Mouse (Mus musculus) forebrain, embryonic 12.5 days (tissue): ENCODE data around the gene Cds1. TPM values are rescaled to one million over a fixed set of nuclear protein-coding genes. Genes with fewer than 3 reads are reported as not detected.
A peak's percentile ranks its signal among the peaks of the same experiment; 100 is the strongest.

ENCODE experiments used
- ATAC-seq: fragments of 200-750 bp; cut with Nextera tagmentation; 2 replicates; pipeline ENCODE4 v1.8.0; 2017; ENCODE audit warnings: moderate TSS enrichment; ENCODE audit not compliant: low FRiP score
- H3K27ac ChIP-seq: fragments of 300-500 bp; sonication (generic); 2 replicates; pipeline ENCODE4 v1.5.1; 2016; ENCODE audit warnings: mild to moderate bottlenecking
- H3K27me3 ChIP-seq: fragments of 300-500 bp; sonication (generic); 2 replicates; pipeline ENCODE4 v1.6.1; 2016; ENCODE audit warnings: mild to moderate bottlenecking
- H3K36me3 ChIP-seq: fragments of 300-500 bp; sonication (generic); replicated peaks from 2 replicates; pipeline ENCODE4 v1.6.1; 2016; ENCODE audit warnings: mild to moderate bottlenecking
- H3K4me1 ChIP-seq: fragments of 300-500 bp; sonication (generic); 2 replicates; pipeline ENCODE4 v1.6.1; 2016
- H3K4me2 ChIP-seq: fragments of 300-500 bp; sonication (generic); 2 replicates; pipeline ENCODE4 v1.6.1; 2016; ENCODE audit warnings: mild to moderate bottlenecking, moderate library complexity
- H3K4me3 ChIP-seq: fragments of 300-500 bp; sonication (generic); replicated peaks from 2 replicates; pipeline ENCODE4 v1.5.1; 2016; ENCODE audit warnings: mild to moderate bottlenecking
- H3K9ac ChIP-seq: fragments of 300-500 bp; sonication (generic); 2 replicates; pipeline ENCODE4 v1.6.1; 2016; ENCODE audit warnings: mild to moderate bottlenecking
- H3K9me3 ChIP-seq: fragments of 300-500 bp; sonication (generic); 2 replicates; pipeline ENCODE4 v1.6.1; 2016
- WGBS: fragments of 180-500 bp; shearing (Covaris S2); methylation state at CpG from one replicate; pipeline ENCODE4 v1.1.7; 2016; 5-methylcytosine and 5-hydroxymethylcytosine counted together
- polyA plus RNA-seq: library from polyadenylated mRNA; unstranded; fragments of >200 nt; fragmentation: Nextera tagmentation; extraction: Ambion mirVana; gene quantifications from 2 replicates; pipeline ENCODE4 v1.2.1, GENCODE M21; 2016

The Cds1 gene
- polyA plus RNA-seq, 1 experiment from 2014 or later = 1.5 TPM

DNA sequence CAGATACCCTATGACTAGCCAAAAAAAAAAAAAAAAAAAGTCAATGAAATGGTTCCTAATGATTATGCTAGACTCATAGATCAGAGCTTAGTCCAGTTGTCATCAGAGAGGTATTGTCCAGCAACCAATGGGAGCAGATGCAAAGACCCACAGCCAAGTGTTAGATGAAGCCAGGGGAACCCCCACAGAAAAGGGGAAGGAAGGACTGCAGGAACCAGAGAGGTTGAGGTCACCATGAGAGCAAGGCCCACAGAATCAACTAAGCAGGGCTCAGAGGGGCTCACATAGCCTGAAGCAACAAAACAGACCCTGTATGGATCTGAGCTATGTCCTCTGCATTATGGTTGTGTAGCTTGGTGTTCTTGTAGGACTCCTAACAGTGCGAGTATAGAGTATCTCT, 11.2 kb upstream of the Cds1 start:
- Histone ChIP-seq H3K9ac (no peak overlapping the region), H3K27ac (no peak overlapping the region), H3K27me3 (peaks cover 5% of the 10 kb centered on the region; the same call in 1 of the 2 replicates), H3K4me2 (no peak overlapping the region), H3K4me3 (no peak overlapping the region), H3K9me3 (no peaks in the 10 kb centered on the region), H3K36me3 (no peaks in the 10 kb centered on the region), H3K4me1 (no peaks in the 10 kb centered on the region)
- WGBS = 86% methylated on average over 1 of the region's 1 CpGs
- no peak for ATAC-seq

GRCm38 (mm10) chr5:101757669-101758068, 7.3 kb upstream of the Cds1 start:
- ATAC-seq = no peak
- H3K9ac ChIP-seq = no peak overlapping the region
- H3K36me3 ChIP-seq = no peaks in the 10 kb centered on the region
- H3K27ac ChIP-seq = no peak overlapping the region
- peaks cover 12% of the 10 kb centered on the region for H3K27me3 ChIP-seq
- no peaks in the 10 kb centered on the region for H3K4me1 ChIP-seq
- H3K9me3 ChIP-seq = no peaks in the 10 kb centered on the region
- no peak overlapping the region for H3K4me3 ChIP-seq
- no peak overlapping the region for H3K4me2 ChIP-seq

- Histone ChIP-seq H3K27ac (no peak overlapping the region), H3K27me3 (peaks cover 52% of the 10 kb centered on the region), H3K4me1 (peaks cover 9% of the 10 kb centered on the region; the same call in 1 of the 2 replicates), H3K36me3 (no peaks in the 10 kb centered on the region), H3K9me3 (no peaks in the 10 kb centered on the region), H3K9ac (no peak overlapping the region), H3K4me2 (no peak overlapping the region), H3K4me3 (no peak overlapping the region)
- ATAC-seq = no peak
- WGBS = 77% methylated on average over 4 of the region's 4 CpGs
Observed at GRCm38 (mm10) chr5:101761685-101762084, 3.2 kb upstream of the Cds1 start.

GRCm38 (mm10) chr5:101763571-101763970, 1.4 kb upstream of the Cds1 start:
- Histone ChIP-seq H3K4me1 (peaks cover 9% of the 10 kb centered on the region; the same call in 1 of the 2 replicates), H3K9ac (no peak overlapping the region), H3K4me2 (no peak overlapping the region), H3K36me3 (no peaks in the 10 kb centered on the region), H3K27ac (no peak overlapping the region), H3K9me3 (no peaks in the 10 kb centered on the region), H3K27me3 (peaks cover 66% of the 10 kb centered on the region), H3K4me3 (no peak overlapping the region)
- 32% methylated on average over 2 of the region's 2 CpGs for WGBS
- no peak for ATAC-seq

DNA sequence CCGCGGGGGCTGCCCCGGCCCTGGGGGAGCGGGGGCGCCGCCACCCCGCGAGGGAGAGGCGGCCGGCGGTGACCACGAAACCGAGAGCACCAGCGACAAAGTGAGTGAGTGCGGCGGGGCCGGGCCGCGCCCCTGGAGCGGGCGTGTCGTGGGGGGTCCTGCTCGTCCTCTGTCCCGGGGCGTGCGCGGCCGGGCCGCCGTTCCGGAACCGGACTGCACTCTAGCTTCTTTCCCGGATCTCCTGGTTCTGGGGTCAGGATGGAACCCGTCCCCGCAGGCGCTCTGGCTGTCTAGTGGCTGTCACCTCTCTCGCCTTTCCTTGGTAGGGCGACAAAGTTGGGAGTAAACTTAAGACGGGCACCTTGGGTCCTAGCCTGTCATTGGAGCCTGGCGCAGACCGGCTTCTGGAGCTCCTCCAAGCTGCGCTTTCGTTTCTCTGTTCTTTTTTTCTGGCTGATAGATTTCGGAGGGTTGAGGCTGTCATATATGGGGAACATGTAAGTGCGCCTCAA, 516 bp downstream of the Cds1 start:
- H3K27me3 ChIP-seq = peaks cover 82% of the 10 kb centered on the region
- H3K4me3 ChIP-seq = peak overlapping the region; percentile 65
- 1% methylated on average over 44 of the region's 45 CpGs for WGBS
- no peak overlapping the region for H3K27ac ChIP-seq
- peak overlapping the region; percentile 95 for H3K4me2 ChIP-seq
- ATAC-seq = peak; percentile 71
- H3K4me1 ChIP-seq = peaks cover 9% of the 10 kb centered on the region; the same call in 1 of the 2 replicates
- H3K9me3 ChIP-seq = no peaks in the 10 kb centered on the region
- no peaks in the 10 kb centered on the region for H3K36me3 ChIP-seq
- H3K9ac ChIP-seq = peak overlapping the region; percentile 65

DNA sequence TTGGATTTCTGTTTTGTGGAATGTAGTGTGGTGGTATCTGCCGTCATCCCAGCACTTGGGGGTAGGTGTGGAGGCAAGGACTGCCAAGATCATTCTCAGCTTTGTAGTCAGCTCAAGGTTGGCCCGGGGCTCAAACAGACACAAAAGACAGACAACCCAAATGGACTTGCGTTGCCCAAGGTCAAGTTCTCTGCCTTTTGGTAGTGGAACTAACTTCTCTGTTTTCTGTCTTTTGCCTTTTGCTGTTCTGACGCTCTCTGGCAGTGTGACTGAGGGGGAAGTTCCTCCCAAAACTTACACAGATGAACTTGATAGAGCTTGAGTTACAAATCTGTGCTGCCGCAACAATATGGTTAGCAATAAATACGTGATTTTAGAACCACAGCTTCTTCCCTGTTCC, 1.3 kb downstream of the Cds1 start:
- 41% methylated on average over 6 of the region's 6 CpGs for WGBS
- Histone ChIP-seq H3K36me3 (no peaks in the 10 kb centered on the region), H3K4me1 (peaks cover 9% of the 10 kb centered on the region; the same call in 1 of the 2 replicates), H3K27ac (no peak overlapping the region), H3K9ac (no peak overlapping the region), H3K4me2 (no peak overlapping the region), H3K27me3 (peaks cover 86% of the 10 kb centered on the region), H3K9me3 (no peaks in the 10 kb centered on the region), H3K4me3 (no peak overlapping the region)
- no peak for ATAC-seq

DNA sequence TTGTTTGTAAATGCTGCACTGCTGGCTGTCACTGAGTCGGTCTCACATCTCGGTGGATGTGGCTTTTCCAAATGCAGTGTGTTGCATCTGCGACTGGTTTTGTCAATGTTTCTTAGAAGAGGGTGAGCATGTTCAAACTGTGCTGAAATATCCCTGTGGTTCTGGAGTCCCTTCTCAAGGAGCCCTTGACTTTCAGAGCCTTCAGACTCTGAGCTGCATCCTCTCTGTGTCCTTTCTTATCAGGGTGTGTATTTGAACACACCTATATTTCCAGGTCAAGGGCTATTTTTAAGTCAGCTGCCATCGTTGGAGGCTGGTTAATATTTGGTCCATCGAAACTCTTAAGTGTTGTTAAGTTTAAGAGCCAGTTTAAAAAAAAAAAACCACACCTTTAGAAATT, 2.2 kb downstream of the Cds1 start:
- Histone ChIP-seq H3K27ac (no peak overlapping the region), H3K4me1 (peaks cover 9% of the 10 kb centered on the region; the same call in 1 of the 2 replicates), H3K4me3 (no peak overlapping the region), H3K36me3 (no peaks in the 10 kb centered on the region), H3K9ac (no peak overlapping the region), H3K27me3 (peaks cover 87% of the 10 kb centered on the region), H3K4me2 (no peak overlapping the region), H3K9me3 (no peaks in the 10 kb centered on the region)
- no peak for ATAC-seq
- WGBS = 72% methylated on average over 5 of the region's 5 CpGs

DNA sequence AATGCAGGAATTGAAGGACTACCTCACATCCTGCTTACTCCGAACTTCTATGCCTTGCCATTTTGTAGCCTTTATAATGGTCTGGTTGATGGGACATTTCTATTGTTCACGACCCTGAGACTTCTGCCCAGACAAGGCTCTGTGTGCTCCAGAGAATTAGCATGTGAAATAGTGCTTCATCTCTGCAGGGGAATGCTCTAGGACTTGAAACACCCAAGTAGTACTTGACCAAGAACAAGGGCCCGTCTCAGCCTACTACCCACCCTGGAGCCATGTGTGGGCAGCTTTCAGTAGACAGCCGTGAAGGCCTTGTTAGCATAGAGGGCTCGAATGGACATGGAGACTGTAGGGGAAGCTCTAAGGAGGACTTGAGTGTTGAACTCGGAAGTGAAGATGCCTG, 2.6 kb downstream of the Cds1 start:
- Histone ChIP-seq H3K4me3 (no peak overlapping the region), H3K9me3 (no peaks in the 10 kb centered on the region), H3K27me3 (peaks cover 84% of the 10 kb centered on the region), H3K9ac (no peak overlapping the region), H3K36me3 (no peaks in the 10 kb centered on the region), H3K4me2 (no peak overlapping the region), H3K4me1 (peaks cover 9% of the 10 kb centered on the region; the same call in 1 of the 2 replicates), H3K27ac (no peak overlapping the region)
- no peak for ATAC-seq
- 61% methylated on average over 6 of the region's 6 CpGs for WGBS

- H3K4me1 ChIP-seq = peaks cover 9% of the 10 kb centered on the region; the same call in 1 of the 2 replicates
- no peak overlapping the region for H3K4me2 ChIP-seq
- no peak overlapping the region for H3K4me3 ChIP-seq
- no peaks in the 10 kb centered on the region for H3K36me3 ChIP-seq
- H3K27ac ChIP-seq = no peak overlapping the region
- peaks cover 75% of the 10 kb centered on the region for H3K27me3 ChIP-seq
- 84% methylated on average over 7 of the region's 7 CpGs for WGBS
- no peak overlapping the region for H3K9ac ChIP-seq
- H3K9me3 ChIP-seq = no peaks in the 10 kb centered on the region
- ATAC-seq = no peak
Observed at GRCm38 (mm10) chr5:101768558-101768957, 3.6 kb downstream of the Cds1 start.

GRCm38 (mm10) chr5:101772621-101773020, 7.7 kb downstream of the Cds1 start:
- no peak overlapping the region for H3K9ac ChIP-seq
- no peaks in the 10 kb centered on the region for H3K36me3 ChIP-seq
- H3K27ac ChIP-seq = no peak overlapping the region
- no peaks in the 10 kb centered on the region for H3K4me1 ChIP-seq
- H3K27me3 ChIP-seq = peaks cover 34% of the 10 kb centered on the region
- 80% methylated on average over 9 of the region's 9 CpGs for WGBS
- no peak for ATAC-seq
- no peak overlapping the region for H3K4me3 ChIP-seq
- no peaks in the 10 kb centered on the region for H3K9me3 ChIP-seq
- no peak overlapping the region for H3K4me2 ChIP-seq

GRCm38 (mm10) chr5:101775262-101775661, 10.3 kb downstream of the Cds1 start:
- Histone ChIP-seq H3K9me3 (no peaks in the 10 kb centered on the region), H3K27me3 (peaks cover 10% of the 10 kb centered on the region; the same call in 1 of the 2 replicates), H3K9ac (no peak overlapping the region), H3K4me2 (no peak overlapping the region), H3K27ac (no peak overlapping the region), H3K36me3 (no peaks in the 10 kb centered on the region), H3K4me1 (no peaks in the 10 kb centered on the region), H3K4me3 (no peak overlapping the region)
- no peak for ATAC-seq
- WGBS = 88% methylated on average over 8 of the region's 8 CpGs

GRCm38 (mm10) chr5:101776528-101776927, 11.6 kb downstream of the Cds1 start:
- Histone ChIP-seq H3K4me2 (no peak overlapping the region), H3K4me3 (no peak overlapping the region), H3K4me1 (no peaks in the 10 kb centered on the region), H3K27me3 (peaks cover 3% of the 10 kb centered on the region; the same call in 1 of the 2 replicates), H3K9ac (no peak overlapping the region), H3K9me3 (no peaks in the 10 kb centered on the region), H3K36me3 (no peaks in the 10 kb centered on the region), H3K27ac (no peak overlapping the region)
- 86% methylated on average over 8 of the region's 8 CpGs for WGBS
- ATAC-seq = no peak

DNA sequence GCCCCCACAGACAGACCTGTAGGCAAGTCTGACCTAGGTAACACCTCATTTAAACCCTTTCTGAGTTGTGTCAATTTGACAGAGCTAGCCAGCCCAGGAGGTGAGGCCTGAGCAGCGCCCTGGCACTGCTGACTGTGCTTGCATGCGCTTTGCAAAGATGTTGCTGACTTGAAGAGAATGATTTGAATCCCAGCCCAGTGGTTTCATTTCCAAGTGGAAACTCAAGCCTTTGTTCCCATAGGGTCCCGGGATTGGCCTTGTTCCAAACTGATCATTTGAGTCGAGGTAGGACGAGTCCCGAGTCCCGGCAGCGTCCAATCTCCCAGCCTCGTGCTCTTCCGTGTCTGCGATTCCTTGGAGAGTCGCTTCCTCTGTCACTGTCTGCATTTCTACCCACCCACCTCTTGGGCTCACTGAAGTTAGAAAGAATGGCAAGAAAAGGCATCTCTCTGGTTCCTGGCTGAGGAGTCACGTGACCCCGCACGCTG, 14.5 kb downstream of the Cds1 start:
- 89% methylated on average over 15 of the region's 15 CpGs for WGBS
- H3K27ac ChIP-seq = no peak overlapping the region
- ATAC-seq = no peak

More for the DNA sequence above, 14.5 kb downstream of the Cds1 start:
- H3K9ac ChIP-seq = no peak overlapping the region
- H3K4me2 ChIP-seq = no peak overlapping the region
- no peaks in the 10 kb centered on the region for H3K9me3 ChIP-seq
- H3K4me3 ChIP-seq = no peak overlapping the region
- no peaks in the 10 kb centered on the region for H3K4me1 ChIP-seq
- no peaks in the 10 kb centered on the region for H3K36me3 ChIP-seq
- H3K27me3 ChIP-seq = no peaks in the 10 kb centered on the region
